Comparison of ENCODE assay signal across 17 mouse cellular contexts in the genomic region with DNA sequence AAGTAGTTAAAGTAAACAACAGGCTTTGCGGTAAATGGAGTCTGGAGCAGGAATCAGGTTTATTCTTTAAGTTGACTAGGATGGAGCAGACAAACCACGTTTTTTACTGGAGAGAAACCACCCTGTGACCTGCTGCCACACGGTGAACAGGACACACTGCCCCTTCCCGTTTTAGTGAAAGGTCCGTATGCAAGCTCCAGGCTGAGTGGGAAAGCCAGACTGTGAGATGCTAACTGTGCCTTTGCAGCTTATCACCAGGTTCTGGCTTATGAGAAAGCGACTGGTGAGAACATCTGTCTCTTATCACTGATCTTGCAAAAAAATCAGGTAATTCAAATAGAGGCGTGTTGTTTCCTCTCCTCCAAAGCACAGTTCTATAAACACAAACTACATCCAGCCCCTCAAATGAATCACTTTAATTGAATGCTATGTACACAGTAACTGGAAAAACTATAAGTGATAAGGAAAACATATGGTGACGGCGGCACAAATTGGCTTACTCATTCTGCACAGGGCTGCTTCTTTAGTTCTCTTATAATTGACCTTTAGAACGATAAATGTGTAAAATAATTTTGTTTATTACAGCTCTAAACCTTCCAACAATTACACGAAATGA.
DNase-seq lines count a peak whose midpoint lies in the region; ATAC-seq lines count a peak whose summit lies in the region.
"Had no signal": no experiment of that assay in that cellular context is flagged by ENCODE, and none has a peak within 500 bp of the region (broad histone marks: within the 10 kb centered on the region; RNA-seq: fewer than 3 reads in every experiment).

No protein-coding gene starts in this region.

- 52% methylated on average over 11 of the region's 11 CpGs for WGBS in kidney, embryonic 14.5 days

- H3K4me1 ChIP-seq in kidney, embryonic 14.5 days (ENCODE audit: control insufficient read depth, insufficient read depth, low read length): 0 out of 2 replicates have a peak, but pooled peaks cover 5% of the 10 kb centered on the region

- no peaks in the 10 kb centered on the region for H3K36me3 ChIP-seq in kidney, embryonic 14.5 days (ENCODE audit: control insufficient read depth, insufficient read depth, low read length)
- H3K36me3 ChIP-seq: heart, embryonic 15.5 days; hindbrain, embryonic 10.5 days; limb, embryonic 15.5 days had no signal

- DNase-seq in cerebellum, postnatal 14 days: peak; percentile 30 to 37
- no peak for DNase-seq in cerebellum, adult 18-20 months
- DNase-seq in kidney, adult 8-10 months: no peak
- DNase-seq in MN1 (ENCODE audit: low spot score): peak; percentile 71
- DNase-seq in Muller cell, postnatal 12 days (ENCODE audit: inconsistent ontology term): no peak
- DNase-seq: heart, adult 18-20 months; kidney, adult 2 months; liver, postnatal 0 days; thymus, postnatal 36 days had no signal

- peak; percentile 78 for ATAC-seq in kidney, embryonic 14.5 days (ENCODE audit: low FRiP score, low TSS enrichment)
- 0 out of 2 replicates have a peak, but pooled peaks have one; percentile 27 for ATAC-seq in megakaryocyte-erythroid progenitor cell, adult 5-6 weeks (replicated peaks; ENCODE audit: low FRiP score, low TSS enrichment, poor library complexity, severe bottlenecking)
- no peak for ATAC-seq in frontal cortex, adult (ENCODE audit: low TSS enrichment)
- ATAC-seq: liver, postnatal 0 days had no signal

- H3K27ac ChIP-seq in kidney, embryonic 14.5 days (ENCODE audit: low read depth, low read length): no peak overlapping the region
- H3K27ac ChIP-seq: heart, embryonic 15.5 days; hindbrain, embryonic 10.5 days; limb, embryonic 15.5 days had no signal

- H3K9ac ChIP-seq in kidney, embryonic 14.5 days (ENCODE audit: low read depth, low read length): no peak overlapping the region
- H3K9ac ChIP-seq: heart, embryonic 15.5 days; limb, embryonic 15.5 days; liver, postnatal 0 days had no signal

- no peaks in the 10 kb centered on the region for H3K27me3 ChIP-seq in kidney, embryonic 14.5 days (ENCODE audit: control insufficient read depth, insufficient read depth, low read length)
- H3K27me3 ChIP-seq: CH12.LX; heart, embryonic 15.5 days; limb, embryonic 15.5 days had no signal

- no peak overlapping the region for H3K4me3 ChIP-seq in kidney, embryonic 14.5 days (ENCODE audit: low read length)
- H3K4me3 ChIP-seq: erythroblast, embryonic 14.5 days; heart, embryonic 15.5 days; hindbrain, embryonic 10.5 days; limb, embryonic 15.5 days had no signal

- no peaks in the 10 kb centered on the region for H3K9me3 ChIP-seq in kidney, embryonic 14.5 days (ENCODE audit: control insufficient read depth, low read length)
- H3K9me3 ChIP-seq: heart, embryonic 15.5 days; hindbrain, embryonic 10.5 days; limb, embryonic 15.5 days had no signal

- no peak overlapping the region for H3K4me2 ChIP-seq in kidney, embryonic 14.5 days (replicated peaks; ENCODE audit: low read depth, low read length)
- H3K4me2 ChIP-seq: heart, embryonic 15.5 days; limb, embryonic 15.5 days had no signal

Comparison
In these comparisons a context has a peak if more than half of its experiments do, and no peak if none do; other contexts are left out.
1. DNase-seq: peak in cerebellum, postnatal 14 days (2 of 2) and MN1 (single experiment); none in cerebellum, adult 18-20 months (0 of 2), kidney, adult 8-10 months (0 of 2) and Muller cell, postnatal 12 days (single experiment).